Mouse (Mus musculus): ENCODE measurements around the gene Zfp661. TPM values are rescaled to one million over a fixed set of nuclear protein-coding genes. Genes with fewer than 3 reads are reported as not detected.

Zfp661 gene
- polyA plus RNA-seq (2017; shearing (Covaris generic)): 1.9 TPM

DNA sequence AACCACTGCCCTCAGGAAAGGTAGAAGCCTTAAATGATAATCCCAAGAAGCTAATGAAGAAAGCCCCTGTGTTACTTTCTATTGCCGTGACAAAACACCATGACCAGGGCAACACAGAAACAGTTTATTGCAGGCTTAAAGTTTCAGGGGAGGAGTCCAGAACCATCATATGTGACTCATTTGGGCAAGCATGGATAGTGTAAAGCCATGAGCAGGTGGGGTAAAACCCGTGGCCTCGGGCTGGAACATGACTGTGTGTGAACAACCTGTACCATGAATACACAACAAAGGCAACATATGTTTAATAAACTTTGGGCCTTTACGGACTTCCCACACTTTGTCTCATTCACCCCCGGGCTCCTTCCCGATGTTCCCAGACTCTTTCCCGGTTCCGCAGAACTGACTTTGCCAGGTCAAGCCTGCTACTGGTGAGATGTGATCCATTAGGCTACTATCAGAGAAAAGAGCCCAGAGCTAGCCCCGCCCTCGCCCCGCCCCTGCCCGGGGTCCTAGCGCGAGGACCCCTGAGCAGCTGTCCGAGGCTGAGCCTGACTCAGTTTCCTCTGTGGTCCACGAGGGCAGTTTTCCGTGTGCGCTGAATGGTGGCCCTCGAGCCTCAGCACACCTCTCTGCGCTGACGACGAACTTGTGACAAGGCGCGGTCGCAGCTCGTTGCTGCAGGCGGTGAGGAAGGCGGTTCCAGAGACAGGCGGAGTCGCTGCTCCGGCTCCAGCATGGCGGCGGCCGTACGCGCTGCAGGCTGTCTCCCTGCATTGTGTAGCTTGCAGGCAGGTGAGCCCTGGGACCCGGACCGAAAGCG is at the start of gene Zfp661, which contains the start of gene Mrps5:
Gene Zfp661 (minus strand): TSS at position 401 of the 820 bp plus-strand sequence.
Gene Mrps5 (plus strand): TSS at position 529 of the 820 bp plus-strand sequence.

DNA sequence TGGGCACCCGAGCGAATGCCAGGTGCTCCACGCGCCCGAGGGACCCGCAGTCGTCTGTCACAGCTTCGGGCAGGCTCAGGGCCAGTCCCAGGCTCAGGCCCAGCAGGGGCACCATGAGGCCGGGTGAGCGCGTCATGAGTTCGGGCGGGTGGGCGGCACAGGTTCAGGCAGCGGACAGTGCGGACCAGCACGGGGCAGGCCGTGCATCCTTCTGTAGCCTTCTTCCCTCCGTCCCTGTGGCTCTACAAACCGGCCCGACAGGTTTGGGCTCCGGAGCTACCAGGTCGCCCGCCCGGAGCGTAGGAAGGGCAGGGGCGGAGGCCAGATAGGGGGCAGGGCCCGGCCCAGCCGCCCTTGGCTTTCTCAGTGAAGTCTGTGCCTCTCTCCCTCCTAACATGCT is 45.7 kb downstream of the Zfp661 start, which contains the start of gene Prom2:
Gene Prom2 (minus strand): TSS at position 283 of the 400 bp plus-strand sequence.

Other genes with a start within 250 kb of the Zfp661 start
- gene Astl, start 248.5 kb downstream of the Zfp661 start, polyA plus RNA-seq (2017; shearing (Covaris generic)): not detected
- gene Adra2b, start 223.9 kb downstream of the Zfp661 start, polyA plus RNA-seq (2017; shearing (Covaris generic)): not detected
- gene Gpat2, start 161.9 kb downstream of the Zfp661 start, polyA plus RNA-seq (2017; shearing (Covaris generic)): not detected
- gene Fahd2a, start 142.5 kb downstream of the Zfp661 start, polyA plus RNA-seq (2017; shearing (Covaris generic)): 18.3 TPM
- 0.60 TPM for gene Kcnip3, start 65.0 kb downstream of the Zfp661 start, polyA plus RNA-seq (2017; shearing (Covaris generic))
- gene Prom2, start 45.6 kb downstream of the Zfp661 start, polyA plus RNA-seq (2017; shearing (Covaris generic)): not detected
- gene Mrps5, start 128 bp upstream of the Zfp661 start, polyA plus RNA-seq (2017; shearing (Covaris generic)): 99.3 TPM
- not detected for gene Mal, start 69.6 kb upstream of the Zfp661 start, polyA plus RNA-seq (2017; shearing (Covaris generic))
- not detected for gene Mall, start 142.8 kb upstream of the Zfp661 start, polyA plus RNA-seq (2017; shearing (Covaris generic))
- gene Nphp1, start 201.8 kb upstream of the Zfp661 start, polyA plus RNA-seq (2017; shearing (Covaris generic)): 1.7 TPM
- 15.7 TPM for gene Mtln, start 205.4 kb upstream of the Zfp661 start, polyA plus RNA-seq (2017; shearing (Covaris generic))
- 1.2 TPM for gene Bub1, start 244.8 kb upstream of the Zfp661 start, polyA plus RNA-seq (2017; shearing (Covaris generic))

All from effector memory CD4-positive, alpha-beta T cell, adult 5 months (primary cell).